Mouse (Mus musculus): ENCODE data around the gene Cdhr5.

DNA sequence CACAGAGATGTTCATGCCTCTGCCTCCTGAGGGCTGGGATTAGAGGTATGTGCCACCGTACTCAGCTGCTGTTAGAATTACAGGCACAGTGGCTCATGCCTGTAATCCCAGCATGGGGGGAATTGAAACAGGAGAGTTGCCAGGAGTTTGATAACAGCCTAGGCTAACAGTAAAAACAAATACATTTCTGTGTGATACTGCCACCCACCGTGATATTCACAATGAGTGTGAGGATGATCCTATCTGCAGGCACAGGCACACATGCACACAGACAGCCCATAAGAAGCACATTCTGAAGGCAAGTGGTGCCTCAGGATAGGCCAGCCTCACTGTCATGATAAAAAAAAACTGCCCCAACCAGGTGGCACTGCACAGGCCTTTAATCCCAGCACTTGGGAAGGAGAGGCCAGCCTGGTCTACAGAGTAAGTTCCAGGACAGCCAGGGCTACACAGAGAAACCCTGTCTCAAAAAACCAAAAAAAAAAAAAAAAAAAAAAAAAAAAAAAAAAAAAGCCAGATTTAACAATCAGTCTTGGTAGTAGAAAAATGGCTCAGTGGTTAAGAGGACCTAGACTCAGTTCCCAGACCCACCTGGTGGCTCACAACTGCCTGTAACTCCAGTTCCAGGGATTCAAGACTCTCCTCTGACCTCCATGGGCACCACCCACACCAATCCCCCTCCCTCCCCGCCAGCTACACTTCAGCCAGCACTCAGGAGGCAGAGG is 21.5 kb upstream of the Cdhr5 start:
- no peak for TF ChIP-seq CTCF (IDR thresholded peaks at IDR 0.05; ENCODE audit: low read depth)
- TF ChIP-seq EP300 (IDR thresholded peaks at IDR 0.05; ENCODE audit: low read depth) = no peak

Measured in heart, postnatal 0 days (tissue).